Mouse (Mus musculus): Measurements from ENCODE around the gene Gm20479.

The Gm20479 gene

DNA sequence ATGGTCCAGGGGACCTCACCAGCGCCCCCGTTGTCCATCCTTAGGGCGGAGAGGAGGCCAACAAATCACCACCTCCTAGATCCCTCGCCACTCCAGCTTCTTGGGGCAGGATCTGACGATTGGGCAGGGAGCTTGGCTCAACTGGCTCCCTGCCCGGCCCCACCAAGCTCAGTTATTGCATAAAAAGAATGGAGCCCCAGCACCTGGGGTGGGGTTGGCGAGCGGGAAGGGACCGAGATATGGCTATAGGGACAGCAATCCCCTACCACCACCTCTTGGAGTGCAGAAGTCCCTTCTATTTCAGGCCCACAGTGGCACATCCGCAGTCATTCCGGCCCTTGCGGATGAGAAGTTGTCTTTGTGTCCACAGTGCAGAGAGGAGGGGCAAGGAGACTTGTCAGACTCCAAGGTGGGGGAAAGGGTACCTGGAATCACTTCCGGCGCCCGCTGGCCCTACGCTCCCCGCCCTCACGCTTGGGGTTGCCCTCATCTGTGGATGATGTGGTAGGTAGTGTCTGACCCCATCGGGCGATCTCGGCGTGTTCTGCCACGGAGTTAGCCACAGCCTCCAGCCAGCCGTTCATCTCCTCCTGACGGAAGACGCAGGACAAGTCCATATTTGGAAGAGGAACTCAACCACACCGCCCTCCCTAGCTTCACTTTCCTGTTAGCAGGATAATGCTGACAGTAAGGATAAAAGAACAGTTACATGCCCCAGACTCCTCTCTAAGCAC lies at the start of gene Gm20479:
TSS of gene Gm20479 (minus strand) at position 559 of the 734 bp plus-strand sequence.
- DNase-seq (ENCODE audit: low read depth, low spot score): peak; percentile 70

DNA sequence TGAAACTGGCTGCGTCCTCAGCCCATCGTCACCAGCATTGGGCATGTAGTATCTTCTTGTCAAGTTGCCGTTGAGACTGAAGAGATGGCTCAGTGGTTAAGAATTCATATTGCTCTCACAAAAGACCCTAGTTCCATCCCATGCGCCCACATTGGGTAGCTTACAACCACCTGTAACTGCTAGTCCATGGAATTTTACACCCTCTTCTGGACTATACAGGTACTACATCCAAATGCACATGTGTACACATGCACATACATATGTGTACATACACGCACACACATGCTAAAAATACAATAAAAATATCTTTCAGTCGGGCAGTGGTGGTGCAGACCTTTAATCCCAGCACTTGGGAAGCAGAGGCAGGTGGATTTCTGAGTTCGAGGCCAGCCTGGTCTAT lies 49.3 kb upstream of the Gm20479 start:
- DNase-seq (ENCODE audit: low read depth, low spot score): peak; percentile 85

DNA sequence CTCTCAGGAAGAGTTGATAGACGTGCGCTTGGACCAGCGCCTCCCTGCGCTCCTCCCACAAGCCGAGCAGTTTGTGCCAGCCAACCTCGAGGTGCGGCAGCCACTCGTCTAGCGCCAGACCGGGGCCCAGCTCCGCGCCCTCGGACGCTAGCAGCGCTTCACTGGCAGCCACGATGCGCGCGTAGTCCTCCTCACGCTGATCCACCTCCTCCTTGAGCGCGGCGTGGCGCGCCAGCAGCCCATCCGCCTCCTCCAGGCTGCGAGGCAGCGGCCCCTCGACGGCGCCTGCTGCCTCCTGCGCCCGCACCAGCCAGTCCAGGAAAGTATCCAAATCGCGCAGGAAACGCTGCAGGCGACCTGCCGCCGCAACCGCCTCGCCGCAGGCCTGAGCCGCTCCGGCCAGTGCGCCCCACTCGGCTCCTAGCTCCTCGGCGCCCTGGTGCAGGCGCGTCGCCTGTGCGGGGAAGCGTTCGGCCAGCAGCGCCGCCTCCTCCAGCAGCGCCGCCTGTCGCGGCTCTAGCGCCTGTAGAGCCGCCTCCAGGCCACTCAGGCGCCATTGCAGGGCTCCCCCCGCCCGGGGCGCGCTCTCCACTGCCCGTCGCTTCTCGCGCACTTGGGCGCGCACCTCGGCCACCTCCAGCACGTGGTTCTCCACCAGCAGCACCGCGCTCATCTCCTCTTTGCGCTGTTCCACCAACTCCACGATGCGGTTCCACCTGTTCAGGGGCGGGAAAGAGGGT lies 47.2 kb upstream of the Gm20479 start:
- peak; percentile 86 for DNase-seq (ENCODE audit: low read depth, low spot score)

GRCm38 (mm10) chr7:27402675-27403074 lies 45.5 kb upstream of the Gm20479 start:
- DNase-seq (ENCODE audit: low read depth, low spot score): peak; percentile 90

GRCm38 (mm10) chr7:27400545-27400944 lies 43.3 kb upstream of the Gm20479 start:
- no peak for DNase-seq (ENCODE audit: low read depth, low spot score)

- peak; percentile 97 for DNase-seq (ENCODE audit: low read depth, low spot score)
Observed at GRCm38 (mm10) chr7:27397048-27397949, 40.1 kb upstream of the Gm20479 start.

DNA sequence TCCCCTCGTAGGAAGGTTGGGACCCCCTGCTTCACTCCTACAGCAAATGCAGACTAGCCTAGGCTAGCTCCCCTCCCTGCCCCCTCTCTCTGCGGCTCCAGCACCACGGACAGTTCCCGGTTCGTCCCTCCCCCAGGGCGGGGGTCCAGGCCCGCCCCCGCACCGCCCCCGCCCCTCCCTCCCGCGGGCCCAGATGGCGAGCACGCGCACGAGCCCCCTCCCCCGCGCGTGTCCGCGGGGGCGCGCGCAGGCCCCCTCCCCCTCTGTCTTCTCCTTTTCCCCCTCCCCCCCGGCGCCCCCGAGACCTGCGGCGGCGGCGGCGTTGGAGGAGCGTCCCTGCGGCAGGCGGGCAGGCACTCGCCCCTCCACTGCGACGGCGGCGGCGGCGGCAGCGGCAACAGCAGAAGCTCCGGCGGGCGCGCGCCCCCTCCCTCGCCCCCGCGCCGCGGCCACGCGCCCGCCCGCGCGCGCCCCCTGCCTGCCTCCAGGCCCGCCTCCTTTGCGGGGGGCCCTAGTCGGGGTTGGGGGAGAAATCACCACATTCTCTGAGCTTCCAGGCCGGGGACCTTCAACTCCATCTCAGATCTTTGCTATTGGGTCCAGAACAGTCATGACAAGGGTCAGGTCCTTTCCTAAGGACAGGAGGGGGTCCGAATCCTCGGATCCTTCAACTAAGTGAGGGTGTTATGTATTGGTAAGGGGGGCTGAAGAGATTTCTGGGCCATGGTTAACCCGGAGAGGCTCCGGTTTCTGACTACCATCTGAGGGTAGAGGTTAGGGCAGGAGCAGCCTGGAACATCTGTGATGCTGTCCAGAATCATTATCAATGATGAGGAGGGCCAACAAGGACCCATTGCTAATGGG lies 39.2 kb upstream of the Gm20479 start:
- DNase-seq (ENCODE audit: low read depth, low spot score): peak; percentile 78

- peak; percentile 99 for DNase-seq (ENCODE audit: low read depth, low spot score)
Observed at GRCm38 (mm10) chr7:27395521-27396183, 38.4 kb upstream of the Gm20479 start.

DNA sequence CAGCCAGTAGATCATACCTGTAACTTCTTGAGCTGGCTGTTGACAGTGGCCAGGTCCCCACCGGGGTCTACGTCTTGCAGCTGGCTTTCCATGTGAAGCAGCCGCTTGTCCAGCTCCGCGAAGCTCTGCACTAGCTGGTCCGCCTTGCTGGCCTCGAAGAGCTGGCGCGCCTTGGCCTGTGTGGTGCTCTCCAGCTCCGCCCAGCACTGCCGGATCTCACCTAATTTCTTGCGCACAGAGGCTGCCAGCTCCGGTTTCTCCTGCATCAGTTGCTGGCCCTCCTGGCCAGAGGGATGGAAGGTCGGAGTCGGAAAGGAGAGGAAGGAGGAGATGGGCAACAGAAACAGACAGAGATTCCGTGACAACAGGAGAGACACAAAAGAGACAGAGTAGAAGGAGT lies 34.2 kb upstream of the Gm20479 start:
- no peak for DNase-seq (ENCODE audit: low read depth, low spot score)

- peak; percentile 56 for DNase-seq (ENCODE audit: low read depth, low spot score)
Observed at GRCm38 (mm10) chr7:27389213-27389612, 32.0 kb upstream of the Gm20479 start.

GRCm38 (mm10) chr7:27384731-27385130 lies 27.5 kb upstream of the Gm20479 start:
- DNase-seq (ENCODE audit: low read depth, low spot score): peak; percentile 73

DNA sequence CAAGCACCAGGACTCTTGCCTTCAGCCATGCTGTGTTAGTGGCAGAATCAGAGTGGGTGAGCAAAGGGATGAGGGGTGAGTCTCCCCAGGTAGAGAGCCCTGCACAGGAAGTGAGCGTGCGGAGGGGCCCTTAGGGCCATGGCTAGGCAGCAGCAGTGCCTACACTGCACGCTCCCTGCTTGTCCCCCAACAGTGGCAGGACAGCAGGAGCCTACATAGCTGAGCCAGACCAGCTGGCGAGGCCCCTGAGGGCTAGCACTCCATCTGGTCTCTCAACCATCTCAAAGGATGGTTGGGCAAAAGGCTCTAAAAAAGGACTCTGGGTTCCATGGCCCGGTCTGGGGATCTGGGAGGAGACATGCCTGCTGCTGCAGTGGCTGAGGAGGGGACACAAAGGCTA lies 26.9 kb upstream of the Gm20479 start:
- no peak for DNase-seq (ENCODE audit: low read depth, low spot score)

- DNase-seq (ENCODE audit: low read depth, low spot score): peak; percentile 83
Observed at GRCm38 (mm10) chr7:27383233-27383632, 26.0 kb upstream of the Gm20479 start.

- DNase-seq (ENCODE audit: low read depth, low spot score): no peak
Observed at GRCm38 (mm10) chr7:27381560-27381959, 24.3 kb upstream of the Gm20479 start.

DNA sequence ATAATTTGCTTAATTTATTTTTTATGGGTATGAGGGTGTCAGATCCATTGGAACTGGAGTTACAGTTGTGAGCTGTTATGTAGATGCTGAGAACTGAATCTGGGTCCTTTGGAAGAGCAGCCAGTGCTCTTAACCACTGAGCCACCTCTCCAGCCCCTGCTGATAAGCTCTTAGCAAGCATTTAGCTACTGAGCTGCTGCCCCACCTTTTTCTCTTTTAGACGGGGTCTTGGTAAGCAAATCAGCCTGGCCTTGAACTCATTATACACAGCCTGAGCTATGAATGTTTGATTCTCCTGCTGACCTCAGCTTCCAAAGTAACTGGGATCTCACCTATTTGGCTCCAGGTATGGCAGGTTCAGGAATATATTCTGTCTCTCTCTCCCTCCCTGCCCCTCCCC lies 23.8 kb upstream of the Gm20479 start:
- peak; percentile 84 for DNase-seq (ENCODE audit: low read depth, low spot score)

- no peak for DNase-seq (ENCODE audit: low read depth, low spot score)
Observed at GRCm38 (mm10) chr7:27379836-27380235, 22.6 kb upstream of the Gm20479 start.

GRCm38 (mm10) chr7:27378431-27378830 lies 21.2 kb upstream of the Gm20479 start:
- DNase-seq (ENCODE audit: low read depth, low spot score): peak; percentile 88

DNA sequence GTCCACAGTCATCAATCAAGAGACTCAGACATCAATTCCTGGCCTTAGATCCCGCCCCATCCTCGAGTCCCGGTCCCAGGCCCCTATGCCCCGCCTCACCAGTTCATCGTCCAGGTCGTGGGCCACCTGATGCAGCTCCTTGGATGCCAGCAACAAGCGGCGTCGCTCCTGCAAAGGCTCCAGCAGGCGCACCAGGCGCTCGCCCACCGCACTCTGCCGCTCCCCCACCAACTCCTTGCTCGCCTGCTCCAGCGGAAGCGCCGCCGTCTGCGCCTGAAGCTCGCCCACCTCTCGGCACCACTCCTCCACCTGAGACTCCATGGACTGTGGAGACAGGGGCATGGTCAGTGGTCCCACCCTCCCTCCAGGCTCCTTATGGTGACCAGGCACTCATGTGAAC lies 18.1 kb upstream of the Gm20479 start:
- DNase-seq (ENCODE audit: low read depth, low spot score): no peak

DNA sequence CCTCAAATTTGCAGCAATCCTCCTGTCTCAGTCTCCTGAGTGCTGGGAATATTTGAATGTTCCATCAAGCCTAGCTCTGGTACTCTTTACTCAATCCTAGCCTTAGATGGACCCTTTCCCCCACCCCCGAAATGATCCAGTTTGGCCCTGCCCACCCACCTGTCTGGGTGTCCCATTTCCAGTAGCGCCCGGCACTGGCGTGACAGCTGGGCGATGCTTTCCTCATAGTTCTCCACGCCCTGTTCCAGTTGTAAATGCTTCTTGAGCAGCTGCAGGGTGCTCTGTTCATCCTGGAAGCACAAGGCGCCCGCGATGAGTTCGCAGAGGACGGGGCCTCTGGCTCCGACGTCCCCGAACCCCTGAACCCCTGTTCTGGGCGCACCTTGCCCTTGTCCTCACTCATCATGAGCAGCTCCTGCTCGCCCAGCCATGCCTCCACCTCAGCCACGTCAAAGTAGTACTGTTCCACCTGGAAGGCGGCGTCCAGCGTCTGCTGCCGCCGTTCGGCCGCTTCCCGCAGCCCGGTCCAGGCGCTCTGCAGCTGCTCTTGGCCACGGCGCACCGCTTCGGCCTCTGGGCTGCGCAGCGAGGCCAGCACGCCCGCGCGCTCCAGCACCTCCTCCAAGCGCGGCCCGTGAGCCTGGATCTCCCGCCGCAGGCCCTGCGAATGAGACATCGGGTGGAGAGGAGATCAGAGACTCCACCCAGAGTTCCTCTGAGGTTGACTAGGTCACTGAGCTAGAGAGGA lies 14.7 kb upstream of the Gm20479 start:
- DNase-seq (ENCODE audit: low read depth, low spot score): no peak

GRCm38 (mm10) chr7:27369111-27369510 lies 11.9 kb upstream of the Gm20479 start:
- no peak for DNase-seq (ENCODE audit: low read depth, low spot score)

Measured in R1 (cell line).